Mouse (Mus musculus): ENCODE measurements at regions not wholly inside any gene's neighbourhood (a gene's known extent, or its start where the extent isn't known, plus 50 kb on each side); places are given as distances from the start of the nearest gene placed in this dataset.

DNA sequence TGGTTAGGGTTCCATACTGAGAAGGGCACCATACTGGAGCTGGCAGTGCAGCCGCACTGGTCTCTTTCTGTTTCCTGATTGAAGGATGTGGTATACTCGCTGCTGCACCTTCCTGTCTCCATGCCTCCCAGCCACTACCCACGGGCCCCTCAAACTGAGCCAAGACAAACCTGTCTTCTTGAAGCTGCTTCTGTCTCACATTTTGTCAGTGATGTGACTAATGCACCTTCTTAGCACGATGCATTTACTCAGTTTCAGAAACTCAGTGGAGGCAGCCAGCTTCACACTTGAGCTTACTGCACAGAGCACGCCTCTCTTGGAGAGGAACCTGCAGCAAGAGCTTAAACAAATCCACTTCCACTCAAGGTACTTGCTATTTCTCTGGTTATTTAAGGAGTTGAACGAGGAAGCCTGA lies 293.6 kb downstream of the Spry2 start:
- Histone ChIP-seq H3K4me3 (ENCODE audit: low read depth, low read length) (no peak overlapping the region), H3K9ac (ENCODE audit: low read length) (no peak overlapping the region), H3K36me3 (ENCODE audit: control insufficient read depth, insufficient read depth, low read length) (no peaks in the 10 kb centered on the region), H3K27ac (ENCODE audit: low read depth, low read length) (no peak overlapping the region), H3K4me1 (ENCODE audit: control insufficient read depth, insufficient read depth, low read length) (no peaks in the 10 kb centered on the region), H3K9me3 (ENCODE audit: control insufficient read depth, low read length) (no peaks in the 10 kb centered on the region), H3K4me2 (ENCODE audit: low read depth) (no peak overlapping the region), H3K27me3 (ENCODE audit: control insufficient read depth, insufficient read depth, low read length) (no peaks in the 10 kb centered on the region)
- no peak for DNase-seq (ENCODE audit: low spot score)
- ATAC-seq (ENCODE audit: insufficient read depth, low FRiP score, low TSS enrichment), result no peak
- 85% methylated on average over 6 of the region's 6 CpGs for WGBS

DNA sequence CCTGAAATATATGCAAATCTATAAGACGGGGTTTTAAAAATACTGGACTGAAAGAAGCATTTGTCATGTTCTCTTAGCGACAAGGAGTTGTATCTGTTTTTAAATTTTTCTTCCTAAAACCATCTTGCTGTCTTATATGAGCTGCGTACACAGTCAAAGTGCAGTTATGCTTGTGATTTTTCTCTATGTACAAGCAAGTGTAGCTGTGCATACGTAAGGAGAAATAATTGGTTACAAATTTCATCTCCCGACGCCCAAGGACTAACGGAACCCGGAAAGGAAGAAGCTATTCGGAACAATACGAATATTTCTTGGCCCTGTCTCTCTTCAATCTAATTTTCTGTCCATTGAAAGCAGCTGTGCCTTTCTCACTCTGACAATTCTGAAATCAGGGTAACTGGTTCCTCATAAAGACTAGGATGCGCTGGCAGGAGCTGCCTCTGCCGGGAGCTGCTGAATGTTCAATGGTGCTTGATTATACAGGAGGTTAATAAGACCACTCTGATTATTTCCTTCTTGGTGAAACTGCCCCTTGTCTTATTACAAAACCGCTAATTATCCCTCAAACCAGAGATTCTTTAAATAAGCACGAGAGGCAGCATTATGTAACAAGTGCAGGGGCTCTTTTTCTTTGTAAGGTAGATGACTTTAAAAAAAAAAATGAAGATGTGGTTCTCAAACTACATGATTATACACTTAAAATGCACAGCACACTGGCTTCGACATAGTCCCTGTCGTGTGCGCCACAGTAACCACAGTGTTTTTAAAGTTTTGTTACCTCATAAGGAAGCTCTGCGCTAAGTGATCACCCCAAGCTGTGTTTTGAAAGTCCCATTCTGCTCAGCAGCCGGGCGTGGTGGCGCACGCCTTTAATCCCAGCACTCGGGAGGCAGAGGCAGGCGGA lies 296.8 kb downstream of the Spry2 start:
- Histone ChIP-seq H3K4me2 (ENCODE audit: low read depth) (no peak overlapping the region), H3K27me3 (ENCODE audit: control insufficient read depth, insufficient read depth, low read length) (no peaks in the 10 kb centered on the region), H3K9ac (ENCODE audit: low read length) (no peak overlapping the region), H3K36me3 (ENCODE audit: control insufficient read depth, insufficient read depth, low read length) (no peaks in the 10 kb centered on the region), H3K27ac (ENCODE audit: low read depth, low read length) (no peak overlapping the region), H3K4me3 (ENCODE audit: low read depth, low read length) (no peak overlapping the region), H3K4me1 (ENCODE audit: control insufficient read depth, insufficient read depth, low read length) (no peaks in the 10 kb centered on the region), H3K9me3 (ENCODE audit: control insufficient read depth, low read length) (no peaks in the 10 kb centered on the region)
- no peak for ATAC-seq (ENCODE audit: insufficient read depth, low FRiP score, low TSS enrichment)
- 93% methylated on average over 24 of the region's 24 CpGs for WGBS
- DNase-seq (ENCODE audit: low spot score), result no peak

DNA sequence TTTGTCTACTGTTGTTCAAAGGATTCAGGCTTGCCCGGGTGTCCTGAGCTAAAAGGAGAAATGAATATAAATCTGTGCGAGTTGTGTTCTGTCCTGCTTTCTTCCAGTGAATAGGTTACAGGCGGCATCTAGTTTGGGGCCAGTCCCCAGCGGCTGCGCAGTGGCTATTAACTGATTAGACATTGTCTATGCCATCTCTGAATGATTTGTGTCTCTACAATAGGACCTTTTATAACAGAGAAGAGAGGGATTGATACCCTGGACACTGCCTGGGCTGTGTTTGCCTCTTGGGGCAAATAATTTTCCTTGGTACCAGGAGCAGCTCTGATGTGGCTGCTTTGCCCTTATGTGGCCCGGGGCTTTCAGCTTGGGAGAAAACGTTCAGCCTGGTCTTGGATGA lies 306.9 kb downstream of the Spry2 start:
- Histone ChIP-seq H3K4me2 (ENCODE audit: low read depth) (no peak overlapping the region), H3K9ac (ENCODE audit: low read length) (no peak overlapping the region), H3K36me3 (ENCODE audit: control insufficient read depth, insufficient read depth, low read length) (no peaks in the 10 kb centered on the region), H3K4me3 (ENCODE audit: low read depth, low read length) (no peak overlapping the region), H3K27ac (ENCODE audit: low read depth, low read length) (0 out of 2 replicates have a peak overlapping the region, but pooled peaks have one; percentile 34), H3K27me3 (ENCODE audit: control insufficient read depth, insufficient read depth, low read length) (no peaks in the 10 kb centered on the region), H3K9me3 (ENCODE audit: control insufficient read depth, low read length) (no peaks in the 10 kb centered on the region), H3K4me1 (ENCODE audit: control insufficient read depth, insufficient read depth, low read length) (no peaks in the 10 kb centered on the region)
- no peak for ATAC-seq (ENCODE audit: insufficient read depth, low FRiP score, low TSS enrichment)
- DNase-seq (ENCODE audit: low spot score), result no peak
- 65% methylated on average over 7 of the region's 7 CpGs for WGBS

DNA sequence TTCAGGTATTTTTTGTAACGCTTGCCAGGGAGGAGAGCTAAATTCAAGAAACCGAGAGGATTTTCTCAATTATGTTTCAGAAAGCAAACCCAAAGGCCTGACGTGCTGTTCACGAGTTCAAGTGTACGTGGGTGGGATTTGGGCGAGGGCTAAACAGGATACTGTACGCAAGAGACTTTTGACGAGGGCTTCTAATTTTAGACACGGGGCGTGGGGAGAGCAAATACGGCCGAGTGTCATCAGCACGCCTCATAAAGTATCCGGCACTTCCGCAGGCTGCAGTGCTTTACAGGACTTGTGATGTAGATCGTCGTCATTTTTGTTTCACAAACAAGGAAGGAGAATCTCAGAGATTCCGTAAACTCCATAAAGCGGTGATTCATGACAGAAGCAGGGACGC lies 307.4 kb downstream of the Spry2 start:
- 91% methylated on average over 20 of the region's 20 CpGs for WGBS
- Histone ChIP-seq H3K4me1 (ENCODE audit: control insufficient read depth, insufficient read depth, low read length) (no peaks in the 10 kb centered on the region), H3K27ac (ENCODE audit: low read depth, low read length) (peak overlapping the region; percentile 34; the same call in 1 of the 2 replicates), H3K27me3 (ENCODE audit: control insufficient read depth, insufficient read depth, low read length) (no peaks in the 10 kb centered on the region), H3K4me3 (ENCODE audit: low read depth, low read length) (no peak overlapping the region), H3K36me3 (ENCODE audit: control insufficient read depth, insufficient read depth, low read length) (no peaks in the 10 kb centered on the region), H3K9ac (ENCODE audit: low read length) (no peak overlapping the region), H3K4me2 (ENCODE audit: low read depth) (no peak overlapping the region), H3K9me3 (ENCODE audit: control insufficient read depth, low read length) (no peaks in the 10 kb centered on the region)
- DNase-seq (ENCODE audit: low spot score) (no peak), ATAC-seq (ENCODE audit: insufficient read depth, low FRiP score, low TSS enrichment) (no peak)

DNA sequence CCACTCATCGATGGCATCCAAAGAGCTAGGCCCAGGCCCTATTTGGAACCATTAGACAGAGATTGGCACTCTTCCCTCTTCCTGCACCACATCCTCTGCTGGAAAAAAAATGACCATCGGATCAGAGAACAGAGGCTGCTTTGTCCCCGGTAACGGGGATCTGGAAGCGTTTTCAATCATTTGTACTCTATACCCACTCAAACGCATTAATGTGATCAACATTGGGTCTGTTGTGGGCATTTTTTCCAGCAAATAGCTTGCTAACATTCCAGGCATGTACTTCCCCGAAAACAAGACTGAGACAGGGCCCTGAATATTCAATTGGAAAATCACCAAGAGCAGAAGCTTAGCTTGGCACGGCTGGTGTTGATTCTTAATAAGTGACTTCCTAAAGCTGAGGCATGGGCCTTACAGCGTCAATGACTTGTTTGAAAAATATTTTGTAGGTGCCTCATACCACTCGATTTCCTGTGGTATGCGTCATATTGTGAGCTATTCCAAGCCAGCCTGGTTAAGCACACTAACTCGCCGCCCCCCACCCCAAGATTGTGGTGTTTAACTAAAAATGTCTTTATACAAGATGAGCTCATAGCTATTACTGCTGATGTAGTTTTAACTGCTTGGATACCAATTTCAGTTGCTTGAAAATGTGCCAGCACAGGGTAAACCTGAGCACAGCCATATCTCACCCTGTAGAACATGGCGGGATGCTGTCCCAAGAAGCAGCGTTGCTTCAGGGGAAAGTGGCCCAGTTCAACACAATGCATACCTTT lies 308.0 kb downstream of the Spry2 start:
- Histone ChIP-seq H3K4me1 (ENCODE audit: control insufficient read depth, insufficient read depth, low read length) (no peaks in the 10 kb centered on the region), H3K27me3 (ENCODE audit: control insufficient read depth, insufficient read depth, low read length) (no peaks in the 10 kb centered on the region), H3K9ac (ENCODE audit: low read length) (no peak overlapping the region), H3K4me3 (ENCODE audit: low read depth, low read length) (no peak overlapping the region), H3K4me2 (ENCODE audit: low read depth) (no peak overlapping the region), H3K36me3 (ENCODE audit: control insufficient read depth, insufficient read depth, low read length) (no peaks in the 10 kb centered on the region), H3K27ac (ENCODE audit: low read depth, low read length) (peak overlapping the region; percentile 34; the same call in 1 of the 2 replicates), H3K9me3 (ENCODE audit: control insufficient read depth, low read length) (no peaks in the 10 kb centered on the region)
- 72% methylated on average over 15 of the region's 15 CpGs for WGBS
- ATAC-seq (ENCODE audit: insufficient read depth, low FRiP score, low TSS enrichment) (peak; percentile 67), DNase-seq (ENCODE audit: low spot score) (peak; percentile 46)

DNA sequence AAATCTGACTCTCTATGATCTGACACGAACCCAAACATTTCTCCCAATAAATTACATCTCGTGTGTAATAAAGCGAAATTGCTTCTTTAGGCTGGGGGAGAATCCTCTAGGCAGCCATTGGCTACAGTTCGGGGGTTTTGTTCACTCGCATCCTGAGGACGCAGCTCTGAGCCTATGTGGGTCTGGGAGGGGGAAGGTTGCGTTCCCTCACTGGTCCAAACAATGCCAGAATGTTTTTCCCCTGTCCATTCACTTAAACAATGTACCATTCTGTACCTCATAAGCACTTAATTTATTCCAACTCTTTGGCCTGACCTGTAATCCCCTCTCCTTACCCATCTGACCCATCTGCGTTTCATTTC lies 308.6 kb downstream of the Spry2 start:
- ATAC-seq (ENCODE audit: insufficient read depth, low FRiP score, low TSS enrichment) (peak; percentile 73), DNase-seq (ENCODE audit: low spot score) (no peak)
- H3K4me1 ChIP-seq (ENCODE audit: control insufficient read depth, insufficient read depth, low read length), result no peaks in the 10 kb centered on the region
- H3K27me3 ChIP-seq (ENCODE audit: control insufficient read depth, insufficient read depth, low read length), result no peaks in the 10 kb centered on the region
- H3K9me3 ChIP-seq (ENCODE audit: control insufficient read depth, low read length), result no peaks in the 10 kb centered on the region
- no peak overlapping the region for H3K27ac ChIP-seq (ENCODE audit: low read depth, low read length)
- H3K4me2 ChIP-seq (ENCODE audit: low read depth), result no peak overlapping the region
- no peak overlapping the region for H3K4me3 ChIP-seq (ENCODE audit: low read depth, low read length)
- H3K9ac ChIP-seq (ENCODE audit: low read length), result no peak overlapping the region
- WGBS, result 73% methylated on average over 8 of the region's 8 CpGs
- no peaks in the 10 kb centered on the region for H3K36me3 ChIP-seq (ENCODE audit: control insufficient read depth, insufficient read depth, low read length)

DNA sequence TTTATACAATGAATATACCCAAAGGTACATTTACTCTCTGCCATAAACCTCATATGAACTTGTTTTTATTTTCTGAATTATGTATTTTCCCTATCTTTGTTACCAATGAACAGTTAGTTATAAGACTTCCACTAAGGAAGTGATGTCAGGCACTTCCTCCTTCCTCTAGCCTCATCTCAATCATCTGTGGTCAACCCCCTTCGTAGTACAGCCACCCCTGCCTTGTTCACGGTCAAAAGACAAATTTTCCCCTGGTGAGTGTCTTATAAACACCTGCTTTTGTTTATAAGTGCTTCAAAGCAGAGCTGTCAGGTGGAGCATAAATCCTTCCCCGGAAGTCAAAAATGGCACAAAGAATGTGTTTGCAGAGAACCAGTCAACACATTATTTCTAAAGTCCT lies 312.0 kb downstream of the Spry2 start:
- no peaks in the 10 kb centered on the region for H3K4me1 ChIP-seq (ENCODE audit: control insufficient read depth, insufficient read depth, low read length)
- no peaks in the 10 kb centered on the region for H3K27me3 ChIP-seq (ENCODE audit: control insufficient read depth, insufficient read depth, low read length)
- no peaks in the 10 kb centered on the region for H3K36me3 ChIP-seq (ENCODE audit: control insufficient read depth, insufficient read depth, low read length)
- WGBS, result 46% methylated on average over 3 of the region's 3 CpGs
- H3K9me3 ChIP-seq (ENCODE audit: control insufficient read depth, low read length), result no peaks in the 10 kb centered on the region
- H3K4me2 ChIP-seq (ENCODE audit: low read depth), result no peak overlapping the region
- H3K9ac ChIP-seq (ENCODE audit: low read length), result no peak overlapping the region
- H3K27ac ChIP-seq (ENCODE audit: low read depth, low read length), result no peak overlapping the region
- DNase-seq (ENCODE audit: low spot score) (no peak), ATAC-seq (ENCODE audit: insufficient read depth, low FRiP score, low TSS enrichment) (no peak)
- H3K4me3 ChIP-seq (ENCODE audit: low read depth, low read length), result no peak overlapping the region

DNA sequence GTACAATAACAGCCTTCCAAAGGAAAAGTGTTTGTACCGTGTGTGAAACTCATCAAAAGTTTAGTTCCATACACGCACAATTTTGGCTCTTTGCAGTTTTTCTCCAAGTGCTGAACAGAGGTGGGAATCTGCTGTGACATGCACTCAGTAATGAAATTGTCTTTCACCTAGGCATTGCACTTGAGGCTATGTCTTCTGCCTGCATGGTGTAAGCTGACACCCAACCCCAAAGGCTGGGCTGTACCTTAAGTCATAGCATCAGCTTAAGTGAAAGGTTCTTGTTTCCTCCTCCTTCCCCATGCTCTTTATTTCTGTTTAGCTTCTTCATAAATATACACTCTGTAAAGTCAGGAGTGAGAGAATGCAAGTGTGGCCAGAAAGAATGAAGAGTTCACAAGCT lies 313.1 kb downstream of the Spry2 start:
- Histone ChIP-seq H3K4me3 (ENCODE audit: low read depth, low read length) (no peak overlapping the region), H3K4me1 (ENCODE audit: control insufficient read depth, insufficient read depth, low read length) (no peaks in the 10 kb centered on the region), H3K36me3 (ENCODE audit: control insufficient read depth, insufficient read depth, low read length) (no peaks in the 10 kb centered on the region), H3K9ac (ENCODE audit: low read length) (no peak overlapping the region), H3K4me2 (ENCODE audit: low read depth) (no peak overlapping the region), H3K27me3 (ENCODE audit: control insufficient read depth, insufficient read depth, low read length) (no peaks in the 10 kb centered on the region), H3K9me3 (ENCODE audit: control insufficient read depth, low read length) (no peaks in the 10 kb centered on the region), H3K27ac (ENCODE audit: low read depth, low read length) (no peak overlapping the region)
- 82% methylated on average over 2 of the region's 2 CpGs for WGBS
- ATAC-seq (ENCODE audit: insufficient read depth, low FRiP score, low TSS enrichment) (no peak), DNase-seq (ENCODE audit: low spot score) (no peak)

DNA sequence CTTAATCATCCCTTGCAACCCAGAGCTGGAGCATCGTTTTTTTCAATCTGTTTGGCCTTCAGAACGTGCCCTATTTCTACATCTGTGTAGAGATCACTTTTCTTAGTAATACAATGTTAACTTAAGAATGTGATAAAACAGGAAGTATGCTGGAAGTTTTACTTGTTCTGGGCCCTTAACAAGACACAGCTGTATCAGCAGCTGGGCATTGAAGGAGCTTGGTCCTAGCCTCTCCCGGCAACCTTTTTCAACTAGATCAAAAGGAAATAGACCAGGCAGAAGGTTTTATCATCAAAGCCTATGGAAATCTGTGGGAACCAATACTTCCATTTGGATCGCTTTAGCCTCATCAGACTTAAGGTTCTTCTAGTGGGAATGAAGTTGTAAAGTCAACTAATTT lies 317.9 kb downstream of the Ndfip2 start:
- no peaks in the 10 kb centered on the region for H3K9me3 ChIP-seq (ENCODE audit: control insufficient read depth, low read length)

More for the DNA sequence above, 317.9 kb downstream of the Ndfip2 start:
- DNase-seq (ENCODE audit: low spot score) (no peak), ATAC-seq (ENCODE audit: insufficient read depth, low FRiP score, low TSS enrichment) (no peak)
- no peak overlapping the region for H3K4me2 ChIP-seq (ENCODE audit: low read depth)
- no peak overlapping the region for H3K9ac ChIP-seq (ENCODE audit: low read length)
- 52% methylated on average over 4 of the region's 4 CpGs for WGBS
- no peaks in the 10 kb centered on the region for H3K27me3 ChIP-seq (ENCODE audit: control insufficient read depth, insufficient read depth, low read length)
- no peak overlapping the region for H3K27ac ChIP-seq (ENCODE audit: low read depth, low read length)
- H3K4me1 ChIP-seq (ENCODE audit: control insufficient read depth, insufficient read depth, low read length), result no peaks in the 10 kb centered on the region
- H3K4me3 ChIP-seq (ENCODE audit: low read depth, low read length), result no peak overlapping the region
- no peaks in the 10 kb centered on the region for H3K36me3 ChIP-seq (ENCODE audit: control insufficient read depth, insufficient read depth, low read length)
